Mouse (Mus musculus) midbrain, embryonic 11.5 days (tissue): ENCODE results near the gene Egfl6. TPM values are rescaled to one million over a fixed set of nuclear protein-coding genes. Genes with fewer than 3 reads are reported as not detected.

Experiments used
- ATAC-seq: fragments of 200-750 bp; cut with Nextera tagmentation; 2 replicates; pipeline ENCODE4 v1.8.0; 2017; ENCODE audit warnings: moderate TSS enrichment, moderate library complexity; ENCODE audit not compliant: low FRiP score
- DNase-seq: peaks from one replicate; pipeline ENCODE4 v3.0.0; 2015; ENCODE audit warnings: low spot score; ENCODE audit errors: missing footprints
- H3K27ac ChIP-seq: fragments of 300-500 bp; sonication (generic); 2 replicates; pipeline ENCODE4 v1.5.1; 2014; ENCODE audit warnings: low read depth, low read length
- H3K27me3 ChIP-seq: fragments of 300-500 bp; sonication (generic); 2 replicates; pipeline ENCODE4 v1.6.1; 2014; ENCODE audit warnings: mild to moderate bottlenecking, low read length, moderate library complexity, mixed read lengths; ENCODE audit not compliant: control insufficient read depth, insufficient read depth
- H3K36me3 ChIP-seq: fragments of 300-500 bp; sonication (generic); 2 replicates; pipeline ENCODE4 v1.6.1; 2014; ENCODE audit warnings: mild to moderate bottlenecking, low read length, moderate library complexity, mixed read lengths; ENCODE audit not compliant: control insufficient read depth, insufficient read depth
- H3K4me1 ChIP-seq: fragments of 300-500 bp; sonication (generic); 2 replicates; pipeline ENCODE4 v1.6.1; 2014; ENCODE audit warnings: low read length; ENCODE audit not compliant: control insufficient read depth, insufficient read depth
- H3K4me2 ChIP-seq: fragments of 300-500 bp; sonication (generic); 2 replicates; pipeline ENCODE4 v1.6.1; 2014; ENCODE audit warnings: mild to moderate bottlenecking, moderate library complexity
- H3K4me3 ChIP-seq: fragments of 300-500 bp; sonication (generic); 2 replicates; pipeline ENCODE4 v1.5.1; 2014; ENCODE audit warnings: low read depth, low read length
- H3K9ac ChIP-seq: fragments of 300-500 bp; sonication (generic); 2 replicates; pipeline ENCODE4 v1.6.1; 2014; ENCODE audit warnings: low read length
- H3K9me3 ChIP-seq: fragments of 300-500 bp; sonication (generic); 2 replicates; pipeline ENCODE4 v1.6.1; 2016; ENCODE audit warnings: low read length; ENCODE audit not compliant: control insufficient read depth
- WGBS: fragments of 180-500 bp; shearing (Covaris S2); extraction: QIAGEN DNeasy Blood & Tissue Kit; methylation state at CpG from one replicate; pipeline ENCODE4 v1.1.7; 2014; 5-methylcytosine and 5-hydroxymethylcytosine counted together
- polyA plus RNA-seq: library from polyadenylated mRNA; unstranded; fragments of >200 nt; fragmentation: Nextera tagmentation; extraction: Ambion mirVana; gene quantifications from 2 replicates; pipeline ENCODE4 v1.2.1, GENCODE M21; 2014

The Egfl6 gene
- polyA plus RNA-seq, 1 experiment from 2014 or later, result 4.3 TPM

DNA sequence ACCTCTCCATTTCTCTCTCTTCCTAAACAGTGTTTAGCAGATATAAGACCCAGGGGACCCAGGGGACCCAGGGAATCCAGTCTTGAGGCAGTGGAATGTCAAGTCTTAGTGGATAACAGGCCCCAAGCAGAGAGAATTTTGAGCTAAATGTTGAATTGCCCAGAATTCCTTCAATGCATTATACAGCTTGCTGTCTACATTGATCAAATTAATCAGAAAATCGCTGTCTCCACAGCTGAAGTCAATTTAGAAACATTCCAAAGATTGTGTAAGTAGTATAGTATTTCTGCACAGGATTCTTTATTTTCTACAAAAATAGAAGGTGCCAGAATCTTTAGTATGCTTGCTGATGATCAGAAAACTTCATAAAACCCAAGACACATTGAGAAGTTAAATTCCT lies 9.4 kb downstream of the Egfl6 start:
- Histone ChIP-seq H3K36me3 (no peaks in the 10 kb centered on the region), H3K27ac (no peak overlapping the region), H3K4me2 (no peak overlapping the region), H3K27me3 (peaks cover 2% of the 10 kb centered on the region; the same call in 1 of the 2 replicates), H3K9me3 (no peaks in the 10 kb centered on the region), H3K4me1 (no peaks in the 10 kb centered on the region), H3K9ac (no peak overlapping the region), H3K4me3 (no peak overlapping the region)
- ATAC-seq, result no peak
- DNase-seq, result no peak
- WGBS, result 70% methylated on average over 1 of the region's 1 CpGs

- Histone ChIP-seq H3K27me3 (no peaks in the 10 kb centered on the region; the same call in 1 of the 2 replicates), H3K4me2 (no peak overlapping the region), H3K4me3 (no peak overlapping the region), H3K9ac (no peak overlapping the region), H3K36me3 (no peaks in the 10 kb centered on the region), H3K4me1 (no peaks in the 10 kb centered on the region), H3K27ac (no peak overlapping the region), H3K9me3 (no peaks in the 10 kb centered on the region)
- WGBS, result 86% methylated on average over 6 of the region's 6 CpGs
- DNase-seq (no peak), ATAC-seq (no peak)
Measured at GRCm38 (mm10) chrX:166565983-166566382, 19.5 kb downstream of the Egfl6 start.

DNA sequence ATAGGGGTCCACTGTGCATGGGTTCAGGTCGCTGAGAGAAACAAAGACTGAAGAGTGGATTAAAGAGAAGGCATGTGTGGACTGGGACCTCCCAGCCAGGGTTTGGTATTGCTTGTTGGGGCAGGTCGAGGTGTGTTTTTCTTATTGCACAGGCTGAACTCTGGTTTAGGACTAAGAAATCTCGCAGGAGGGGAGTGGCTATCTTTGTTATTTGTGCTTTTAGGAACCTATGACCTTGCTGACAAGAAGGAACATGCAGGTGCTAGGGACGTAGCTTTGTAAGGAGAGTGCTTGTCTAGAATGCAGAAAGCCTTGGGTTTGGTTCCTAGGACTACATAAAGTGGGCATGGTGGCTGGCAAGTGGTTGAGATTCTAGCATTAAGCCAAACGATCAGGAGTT lies 20.1 kb downstream of the Egfl6 start:
- no peak for ATAC-seq
- no peak for DNase-seq

DNA sequence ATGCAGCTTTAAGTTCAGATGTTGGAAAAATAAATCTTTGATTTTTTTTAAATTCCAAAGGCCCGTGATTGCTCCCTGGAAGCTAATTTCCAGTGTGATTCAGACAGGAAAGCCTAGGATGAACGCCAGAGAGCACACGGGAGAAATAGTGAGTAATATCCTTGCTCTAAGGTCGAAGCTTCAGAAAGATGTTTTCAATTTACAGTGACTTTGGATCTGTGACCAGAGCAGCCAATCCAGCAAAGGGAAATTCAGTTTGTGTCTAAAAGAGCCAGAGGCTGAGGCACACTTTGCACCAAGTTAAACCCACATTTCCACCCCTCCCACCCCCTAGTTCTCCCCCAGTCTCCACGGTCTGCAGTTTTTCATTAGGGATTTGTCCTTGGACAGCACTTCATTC lies 20.6 kb downstream of the Egfl6 start:
- no peak for DNase-seq
- WGBS, result 73% methylated on average over 5 of the region's 5 CpGs
- H3K27me3 ChIP-seq, result no peaks in the 10 kb centered on the region; the same call in 1 of the 2 replicates

More for the DNA sequence above, 20.1 kb downstream of the Egfl6 start:
- no peak overlapping the region for H3K27ac ChIP-seq
- no peak overlapping the region for H3K4me2 ChIP-seq
- H3K4me1 ChIP-seq, result no peaks in the 10 kb centered on the region
- WGBS, result 67% methylated on average over 5 of the region's 5 CpGs
- H3K27me3 ChIP-seq, result no peaks in the 10 kb centered on the region; the same call in 1 of the 2 replicates
- H3K36me3 ChIP-seq, result no peaks in the 10 kb centered on the region
- H3K9ac ChIP-seq, result no peak overlapping the region
- no peak overlapping the region for H3K4me3 ChIP-seq
- no peaks in the 10 kb centered on the region for H3K9me3 ChIP-seq

GRCm38 (mm10) chrX:166559333-166559732 lies 26.2 kb downstream of the Egfl6 start:
- DNase-seq, result no peak
- H3K9ac ChIP-seq, result no peak overlapping the region
- H3K4me3 ChIP-seq, result no peak overlapping the region
- no peaks in the 10 kb centered on the region for H3K4me1 ChIP-seq
- H3K36me3 ChIP-seq, result no peaks in the 10 kb centered on the region
- no peak overlapping the region for H3K4me2 ChIP-seq
- WGBS, result 88% methylated on average over 3 of the region's 3 CpGs
- no peak overlapping the region for H3K27ac ChIP-seq
- H3K27me3 ChIP-seq, result peaks cover 3% of the 10 kb centered on the region; the same call in 1 of the 2 replicates
- ATAC-seq, result no peak
- H3K9me3 ChIP-seq, result no peaks in the 10 kb centered on the region

More for the DNA sequence above, 20.6 kb downstream of the Egfl6 start:
- H3K4me2 ChIP-seq, result no peak overlapping the region
- H3K36me3 ChIP-seq, result no peaks in the 10 kb centered on the region
- no peak overlapping the region for H3K4me3 ChIP-seq
- no peak overlapping the region for H3K9ac ChIP-seq
- ATAC-seq, result no peak
- no peaks in the 10 kb centered on the region for H3K9me3 ChIP-seq
- no peak overlapping the region for H3K27ac ChIP-seq
- H3K4me1 ChIP-seq, result no peaks in the 10 kb centered on the region

DNA sequence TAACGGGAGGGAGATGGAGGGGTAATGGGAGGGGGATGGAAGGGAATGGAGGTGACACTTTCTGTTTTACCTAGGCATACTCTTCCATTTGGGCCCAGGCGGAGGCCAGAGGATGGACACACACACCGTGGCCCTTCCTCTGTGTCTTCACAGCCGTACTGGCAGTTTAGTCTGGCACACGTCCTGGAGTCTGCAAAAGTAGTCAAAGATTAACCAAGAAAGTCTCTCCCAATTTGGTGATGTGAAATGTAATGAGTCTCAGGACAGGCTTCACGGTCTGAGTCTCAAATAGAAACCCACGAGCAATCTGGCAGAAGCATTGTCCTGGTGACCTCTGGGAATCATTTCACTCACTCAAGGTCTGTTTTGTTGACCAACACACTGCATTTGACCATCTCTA lies 33.2 kb downstream of the Egfl6 start:
- WGBS, result 80% methylated on average over 7 of the region's 7 CpGs
- DNase-seq (no peak), ATAC-seq (no peak)
- H3K27me3 ChIP-seq, result peaks cover 3% of the 10 kb centered on the region
- no peak overlapping the region for H3K9ac ChIP-seq
- H3K4me1 ChIP-seq, result no peaks in the 10 kb centered on the region
- no peak overlapping the region for H3K4me3 ChIP-seq
- H3K36me3 ChIP-seq, result no peaks in the 10 kb centered on the region
- no peaks in the 10 kb centered on the region for H3K9me3 ChIP-seq
- H3K27ac ChIP-seq, result no peak overlapping the region
- H3K4me2 ChIP-seq, result no peak overlapping the region

DNA sequence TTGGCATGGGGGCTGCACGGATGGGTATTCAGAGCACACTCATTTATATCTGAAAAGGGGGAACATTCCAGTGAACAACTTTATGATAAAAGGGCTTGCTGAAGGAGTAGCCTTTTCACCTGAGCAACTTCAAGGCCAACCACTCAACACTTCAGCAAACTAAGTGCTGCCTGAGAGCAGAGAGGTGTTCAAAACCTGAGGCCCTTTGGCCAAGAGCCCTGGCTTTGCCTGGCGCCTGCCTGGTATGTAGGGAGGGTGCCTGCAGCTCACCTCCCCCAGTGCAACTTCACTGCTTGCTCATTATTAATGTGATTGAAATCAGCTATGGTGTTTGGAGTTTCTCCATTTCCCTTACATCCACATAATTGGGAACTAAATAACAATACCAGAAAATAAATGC lies 39.0 kb downstream of the Egfl6 start:
- H3K4me2 ChIP-seq, result no peak overlapping the region
- no peak overlapping the region for H3K4me3 ChIP-seq
- no peaks in the 10 kb centered on the region for H3K9me3 ChIP-seq
- no peak for ATAC-seq
- no peaks in the 10 kb centered on the region for H3K27me3 ChIP-seq
- H3K9ac ChIP-seq, result no peak overlapping the region
- no peak overlapping the region for H3K27ac ChIP-seq
- 79% methylated on average over 2 of the region's 2 CpGs for WGBS
- no peaks in the 10 kb centered on the region for H3K36me3 ChIP-seq
- H3K4me1 ChIP-seq, result no peaks in the 10 kb centered on the region
- no peak for DNase-seq

DNA sequence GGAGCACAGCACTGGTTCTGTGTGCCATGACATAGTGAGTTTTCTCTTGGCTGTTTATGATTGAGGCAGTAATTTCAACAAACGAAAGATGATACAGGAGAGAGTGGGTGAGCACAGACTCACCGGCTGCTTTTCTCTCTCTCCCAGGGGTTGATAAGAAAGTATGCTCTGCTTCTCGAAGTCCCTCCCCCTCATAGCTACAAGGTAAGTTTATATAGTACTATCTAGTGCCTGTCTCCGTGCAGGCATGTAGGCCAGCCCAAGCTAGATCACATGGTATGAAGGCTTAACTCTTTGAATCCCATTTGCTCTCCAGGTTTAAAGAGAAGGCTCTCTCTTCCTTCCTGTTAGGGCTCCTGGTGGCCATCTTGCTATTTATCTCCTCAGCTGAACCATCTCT lies 50.4 kb downstream of the Egfl6 start:
- Histone ChIP-seq H3K4me1 (no peaks in the 10 kb centered on the region), H3K27me3 (peaks cover 2% of the 10 kb centered on the region; the same call in 1 of the 2 replicates), H3K9me3 (no peaks in the 10 kb centered on the region), H3K4me2 (no peak overlapping the region), H3K9ac (no peak overlapping the region), H3K27ac (no peak overlapping the region), H3K36me3 (no peaks in the 10 kb centered on the region), H3K4me3 (no peak overlapping the region)
- no peak for ATAC-seq
- 73% methylated on average over 4 of the region's 4 CpGs for WGBS
- no peak for DNase-seq

GRCm38 (mm10) chrX:166533432-166533831 lies 52.1 kb downstream of the Egfl6 start:
- H3K36me3 ChIP-seq, result no peaks in the 10 kb centered on the region
- ATAC-seq (no peak), DNase-seq (no peak)
- H3K4me3 ChIP-seq, result no peak overlapping the region
- WGBS, result 71% methylated on average over 4 of the region's 4 CpGs
- H3K4me2 ChIP-seq, result no peak overlapping the region
- peaks cover 2% of the 10 kb centered on the region; the same call in 1 of the 2 replicates for H3K27me3 ChIP-seq
- no peak overlapping the region for H3K27ac ChIP-seq
- H3K9me3 ChIP-seq, result no peaks in the 10 kb centered on the region
- no peak overlapping the region for H3K9ac ChIP-seq
- no peaks in the 10 kb centered on the region for H3K4me1 ChIP-seq

- ATAC-seq, result no peak
- H3K4me1 ChIP-seq, result no peaks in the 10 kb centered on the region
- no peak overlapping the region for H3K4me2 ChIP-seq
- no peak overlapping the region for H3K27ac ChIP-seq
- no peak overlapping the region for H3K4me3 ChIP-seq
- no peak for DNase-seq
- 35% methylated on average over 6 of the region's 6 CpGs for WGBS
- no peak overlapping the region for H3K9ac ChIP-seq
- H3K36me3 ChIP-seq, result no peaks in the 10 kb centered on the region
- no peaks in the 10 kb centered on the region for H3K9me3 ChIP-seq
- no peaks in the 10 kb centered on the region for H3K27me3 ChIP-seq
Measured at GRCm38 (mm10) chrX:166531671-166532070, 53.8 kb downstream of the Egfl6 start.
